Mouse (Mus musculus) neural tube, embryonic 13.5 days (tissue): Measurements from ENCODE around the gene Ssc4d. TPM values are rescaled to one million over a fixed set of nuclear protein-coding genes. Genes with fewer than 3 reads are reported as not detected.

Experiments
- ATAC-seq: fragments of 200-750 bp; cut with Nextera tagmentation; 2 replicates; pipeline ENCODE4 v1.8.0; 2017; ENCODE audit warnings: low read depth, mild to moderate bottlenecking, moderate TSS enrichment, moderate library complexity
- H3K27ac ChIP-seq: fragments of 300-500 bp; sonication (generic); replicated peaks from 2 replicates; pipeline ENCODE4 v1.5.1; 2015; ENCODE audit warnings: moderate library complexity, mild to moderate bottlenecking, inconsistent platforms
- H3K27me3 ChIP-seq: fragments of 300-500 bp; sonication (generic); 2 replicates; pipeline ENCODE4 v1.6.1; 2015; ENCODE audit warnings: mild to moderate bottlenecking, inconsistent platforms
- H3K36me3 ChIP-seq: fragments of 300-500 bp; sonication (generic); 2 replicates; pipeline ENCODE4 v1.6.1; 2015; ENCODE audit warnings: mild to moderate bottlenecking, inconsistent platforms
- H3K4me1 ChIP-seq: fragments of 300-500 bp; sonication (generic); replicated peaks from 2 replicates; pipeline ENCODE4 v1.6.1; 2015; ENCODE audit warnings: inconsistent platforms
- H3K4me2 ChIP-seq: fragments of 300-500 bp; sonication (generic); 2 replicates; pipeline ENCODE4 v1.6.1; 2015; ENCODE audit warnings: inconsistent platforms, mild to moderate bottlenecking, moderate library complexity
- H3K4me3 ChIP-seq: fragments of 300-500 bp; sonication (generic); 2 replicates; pipeline ENCODE4 v1.5.1; 2015; ENCODE audit warnings: mild to moderate bottlenecking, inconsistent platforms
- H3K9ac ChIP-seq: fragments of 300-500 bp; sonication (generic); 2 replicates; pipeline ENCODE4 v1.6.1; 2015; ENCODE audit warnings: moderate library complexity, mild to moderate bottlenecking, inconsistent platforms
- H3K9me3 ChIP-seq: fragments of 300-500 bp; sonication (generic); 2 replicates; pipeline ENCODE4 v1.6.1; 2016; ENCODE audit warnings: inconsistent platforms
- WGBS: fragments of 180-500 bp; shearing (Covaris S2); methylation state at CpG from one replicate; pipeline ENCODE4 v1.1.7; 2015; 5-methylcytosine and 5-hydroxymethylcytosine counted together
- polyA plus RNA-seq: library from polyadenylated mRNA; unstranded; fragments of >200 nt; fragmentation: Nextera tagmentation; extraction: Ambion mirVana; gene quantifications from 2 replicates; pipeline ENCODE4 v1.2.1, GENCODE M21; 2015

The Ssc4d gene
- polyA plus RNA-seq, 1 experiment from 2014 or later = 1.9 TPM

- ATAC-seq = peak; percentile 93
- Histone ChIP-seq H3K27ac (peak within 1 kb of the TSS; percentile 98), H3K4me1 (peaks cover 41% of the 10 kb centered on the region), H3K9me3 (no peaks in the 10 kb centered on the region), H3K27me3 (no peaks in the 10 kb centered on the region), H3K36me3 (peaks cover 28% of the 10 kb centered on the region), H3K4me3 (peak within 1 kb of the TSS; percentile 63), H3K9ac (peak within 1 kb of the TSS; percentile 90), H3K4me2 (peak within 1 kb of the TSS; percentile 72)
- under 1% methylated on average over 48 of the region's 48 CpGs for WGBS
These were observed 39.7 kb downstream of the Ssc4d start, which contains the start of gene Ywhag for GRCm38 (mm10) chr5:135934481-135935175. TSS of gene Ywhag (minus strand) at chr5:135934616.

GRCm38 (mm10) chr5:135933900-135934441 is 40.4 kb downstream of the Ssc4d start:
- WGBS = 0% methylated on average over 33 of the region's 35 CpGs
- H3K27me3 ChIP-seq = no peaks in the 10 kb centered on the region
- peak; percentile 84 for ATAC-seq

GRCm38 (mm10) chr5:135933222-135933899 is 41.0 kb downstream of the Ssc4d start:
- H3K27me3 ChIP-seq = no peaks in the 10 kb centered on the region
- no peaks in the 10 kb centered on the region for H3K9me3 ChIP-seq
- ATAC-seq = no peak
- H3K36me3 ChIP-seq = peaks cover 40% of the 10 kb centered on the region
- H3K4me3 ChIP-seq = peak overlapping the region; percentile 63
- peak overlapping the region; percentile 90 for H3K9ac ChIP-seq
- H3K4me1 ChIP-seq = peaks cover 53% of the 10 kb centered on the region
- peak overlapping the region; percentile 98 for H3K27ac ChIP-seq
- WGBS = 11% methylated on average over 12 of the region's 12 CpGs
- H3K4me2 ChIP-seq = peak overlapping the region; percentile 72

More at GRCm38 (mm10) chr5:135933900-135934441, 40.4 kb downstream of the Ssc4d start:
- Histone ChIP-seq H3K9me3 (no peaks in the 10 kb centered on the region), H3K36me3 (peaks cover 35% of the 10 kb centered on the region), H3K9ac (peak overlapping the region; percentile 90), H3K27ac (peak overlapping the region; percentile 98), H3K4me3 (peak overlapping the region; percentile 63), H3K4me2 (peak overlapping the region; percentile 72), H3K4me1 (peaks cover 47% of the 10 kb centered on the region)

GRCm38 (mm10) chr5:135932359-135932758 is 42.0 kb downstream of the Ssc4d start:
- peak overlapping the region; percentile 90 for H3K9ac ChIP-seq
- no peaks in the 10 kb centered on the region for H3K27me3 ChIP-seq
- H3K27ac ChIP-seq = 0 out of 2 replicates have a peak overlapping the region, but pooled peaks have one; percentile 3
- H3K9me3 ChIP-seq = no peaks in the 10 kb centered on the region
- H3K4me3 ChIP-seq = peak overlapping the region; percentile 63
- WGBS = 66% methylated on average over 2 of the region's 2 CpGs
- H3K4me2 ChIP-seq = peak overlapping the region; percentile 72
- ATAC-seq = no peak
- peaks cover 48% of the 10 kb centered on the region for H3K36me3 ChIP-seq
- H3K4me1 ChIP-seq = peaks cover 63% of the 10 kb centered on the region

- Histone ChIP-seq H3K27ac (no peak overlapping the region), H3K4me3 (peak overlapping the region; percentile 63), H3K4me1 (peaks cover 71% of the 10 kb centered on the region), H3K9me3 (no peaks in the 10 kb centered on the region), H3K36me3 (peaks cover 57% of the 10 kb centered on the region), H3K27me3 (no peaks in the 10 kb centered on the region), H3K9ac (peak overlapping the region; percentile 46), H3K4me2 (peak overlapping the region; percentile 72)
- 90% methylated on average over 9 of the region's 9 CpGs for WGBS
- no peak for ATAC-seq
These were observed 42.8 kb downstream of the Ssc4d start for GRCm38 (mm10) chr5:135931526-135931925.

GRCm38 (mm10) chr5:135929685-135930424 is 44.5 kb downstream of the Ssc4d start:
- no peak overlapping the region for H3K4me3 ChIP-seq
- no peak overlapping the region for H3K27ac ChIP-seq
- peaks cover 73% of the 10 kb centered on the region for H3K36me3 ChIP-seq
- no peak overlapping the region for H3K4me2 ChIP-seq
- H3K4me1 ChIP-seq = peaks cover 81% of the 10 kb centered on the region
- H3K9me3 ChIP-seq = no peaks in the 10 kb centered on the region
- 77% methylated on average over 6 of the region's 6 CpGs for WGBS
- H3K9ac ChIP-seq = no peak overlapping the region
- no peak for ATAC-seq
- H3K27me3 ChIP-seq = no peaks in the 10 kb centered on the region

- 90% methylated on average over 7 of the region's 7 CpGs for WGBS
- peaks cover 62% of the 10 kb centered on the region for H3K4me1 ChIP-seq
- H3K9me3 ChIP-seq = no peaks in the 10 kb centered on the region
- H3K4me2 ChIP-seq = no peak overlapping the region
- H3K4me3 ChIP-seq = no peak overlapping the region
- H3K9ac ChIP-seq = no peak overlapping the region
- H3K27ac ChIP-seq = no peak overlapping the region
- H3K27me3 ChIP-seq = no peaks in the 10 kb centered on the region
- peaks cover 86% of the 10 kb centered on the region for H3K36me3 ChIP-seq
- no peak for ATAC-seq
These were observed 50.4 kb downstream of the Ssc4d start for GRCm38 (mm10) chr5:135923901-135924300.

GRCm38 (mm10) chr5:135919902-135920301 is 54.4 kb downstream of the Ssc4d start:
- ATAC-seq = no peak
- H3K4me1 ChIP-seq = peaks cover 22% of the 10 kb centered on the region
- H3K27me3 ChIP-seq = no peaks in the 10 kb centered on the region
- 88% methylated on average over 3 of the region's 3 CpGs for WGBS
- H3K9ac ChIP-seq = no peak overlapping the region
- peaks cover 84% of the 10 kb centered on the region for H3K36me3 ChIP-seq
- no peak overlapping the region for H3K4me3 ChIP-seq
- H3K27ac ChIP-seq = no peak overlapping the region
- no peaks in the 10 kb centered on the region for H3K9me3 ChIP-seq
- H3K4me2 ChIP-seq = no peak overlapping the region

GRCm38 (mm10) chr5:135918593-135918992 is 55.7 kb downstream of the Ssc4d start:
- 93% methylated on average over 5 of the region's 5 CpGs for WGBS
- Histone ChIP-seq H3K9ac (no peak overlapping the region), H3K36me3 (peaks cover 86% of the 10 kb centered on the region), H3K4me1 (peaks cover 14% of the 10 kb centered on the region), H3K4me3 (no peak overlapping the region), H3K4me2 (no peak overlapping the region), H3K27me3 (no peaks in the 10 kb centered on the region), H3K27ac (no peak overlapping the region), H3K9me3 (no peaks in the 10 kb centered on the region)
- ATAC-seq = no peak

GRCm38 (mm10) chr5:135918059-135918437 is 56.3 kb downstream of the Ssc4d start:
- peaks cover 90% of the 10 kb centered on the region for H3K36me3 ChIP-seq

GRCm38 (mm10) chr5:135917327-135918058 is 56.8 kb downstream of the Ssc4d start:
- no peaks in the 10 kb centered on the region for H3K27me3 ChIP-seq
- no peak overlapping the region for H3K4me2 ChIP-seq
- H3K4me3 ChIP-seq = no peak overlapping the region
- H3K9ac ChIP-seq = no peak overlapping the region
- H3K27ac ChIP-seq = no peak overlapping the region
- ATAC-seq = no peak
- H3K9me3 ChIP-seq = no peaks in the 10 kb centered on the region
- peaks cover 10% of the 10 kb centered on the region; the same call in 1 of the 2 replicates for H3K4me1 ChIP-seq
- WGBS = 93% methylated on average over 8 of the region's 8 CpGs
- peaks cover 90% of the 10 kb centered on the region for H3K36me3 ChIP-seq

More at GRCm38 (mm10) chr5:135918059-135918437, 56.3 kb downstream of the Ssc4d start:
- no peak overlapping the region for H3K4me2 ChIP-seq
- H3K9me3 ChIP-seq = no peaks in the 10 kb centered on the region
- H3K27me3 ChIP-seq = no peaks in the 10 kb centered on the region
- ATAC-seq = no peak
- H3K9ac ChIP-seq = no peak overlapping the region
- 95% methylated on average over 5 of the region's 5 CpGs for WGBS
- no peak overlapping the region for H3K4me3 ChIP-seq
- no peak overlapping the region for H3K27ac ChIP-seq
- peaks cover 16% of the 10 kb centered on the region for H3K4me1 ChIP-seq
